Mouse (Mus musculus) CH12.LX (cell line): ENCODE data around the gene Ccdc74a. TPM values are rescaled to one million over a fixed set of nuclear protein-coding genes. Genes with fewer than 3 reads are reported as not detected.

Experiments used
- DNase-seq: peaks from one replicate; pipeline ENCODE4 v3.0.0-alpha.2; 2013; ENCODE audit errors: extremely low read depth
- H3K27ac ChIP-seq: 2 replicates; pipeline ENCODE4 v1.5.1; 2012; ENCODE audit warnings: low read depth, mild to moderate bottlenecking, control low read depth, moderate library complexity; ENCODE audit not compliant: insufficient read depth
- H3K27me3 ChIP-seq: replicated peaks from 2 replicates; pipeline ENCODE3; 2012; ENCODE audit warnings: inconsistent platforms
- H3K36me3 ChIP-seq, 2 experiments: replicated peaks in 1 of 2; 2 replicates each; pipeline versions ENCODE3 to v1.6.1; 2012; ENCODE audit warnings: inconsistent platforms in 1 of 2, low read length in 1 of 2, mild to moderate bottlenecking in 1 of 2, mixed read lengths in 1 of 2, moderate library complexity in 1 of 2; ENCODE audit not compliant: control insufficient read depth in 1 of 2, insufficient read depth in 1 of 2
- H3K4me1 ChIP-seq, 2 experiments: 2 replicates each; pipeline ENCODE4 v1.6.1; 2012; ENCODE audit warnings: inconsistent platforms in 1 of 2, moderate library complexity in 1 of 2; ENCODE audit not compliant: insufficient read depth in 2 of 2, control insufficient read depth in 1 of 2
- H3K4me2 ChIP-seq: 2 replicates; pipeline ENCODE4 v1.6.1; 2012; ENCODE audit warnings: low read depth, mild to moderate bottlenecking, control low read depth; ENCODE audit not compliant: poor library complexity, insufficient read depth, severe bottlenecking
- H3K4me3 ChIP-seq, 3 experiments: fragments of 150-350 bp in 1 of 3; sonication (generic) in 1 of 3; replicated peaks in 1 of 3; 2 replicates each; pipeline versions ENCODE3 to v1.5.1; 2011 to 2012; ENCODE audit warnings: low read depth in 2 of 3, low read length in 2 of 3, mild to moderate bottlenecking in 2 of 3, moderate library complexity in 2 of 3, control low read depth in 1 of 3, improper control_type of control experiment in 1 of 3, inconsistent platforms in 1 of 3, mixed read lengths in 1 of 3; ENCODE audit not compliant: poor library complexity in 1 of 3
- H3K79me2 ChIP-seq: replicated peaks from 2 replicates; pipeline ENCODE4 v1.6.1; 2012; ENCODE audit warnings: mild to moderate bottlenecking, moderate library complexity; ENCODE audit not compliant: control insufficient read depth, poor library complexity, insufficient read depth, severe bottlenecking; ENCODE audit errors: extremely low read depth
- H3K9ac ChIP-seq: 2 replicates; pipeline ENCODE4 v1.6.1; 2012; ENCODE audit warnings: low read depth, mild to moderate bottlenecking, control low read depth, moderate library complexity; ENCODE audit not compliant: insufficient read depth
- H3K9me3 ChIP-seq: replicated peaks from 2 replicates; pipeline ENCODE3; 2012; ENCODE audit warnings: low read length, inconsistent platforms, mixed read lengths
- BHLHE40 ChIP-seq: IDR thresholded peaks from 2 replicates; pipeline ENCODE4 v1.6.1; 2011; ENCODE audit warnings: mild to moderate bottlenecking, low read depth, low read length, improper control_type of control experiment
- CHD2 ChIP-seq: IDR thresholded peaks from 2 replicates; pipeline ENCODE4 v1.6.1; 2011; ENCODE audit warnings: low read length, improper control_type of control experiment
- CTCF ChIP-seq, 2 experiments: IDR thresholded peaks in 1 of 2; conservative IDR thresholded peaks in 1 of 2; 2 replicates each; pipeline ENCODE4 v1.5.1; 2011 to 2012; ENCODE audit warnings: low read depth in 2 of 2, low read length in 2 of 2, improper control_type of control experiment in 1 of 2, inconsistent platforms in 1 of 2, mild to moderate bottlenecking in 1 of 2, moderate library complexity in 1 of 2
- E2F4 ChIP-seq: IDR thresholded peaks from 2 replicates; pipeline ENCODE4 v1.6.1; 2011; ENCODE audit warnings: low read depth, low read length, improper control_type of control experiment; ENCODE audit not compliant: insufficient replicate concordance
- ELF1 ChIP-seq: IDR thresholded peaks from 2 replicates; pipeline ENCODE4 v1.6.1; 2014; ENCODE audit warnings: low read depth, mild to moderate bottlenecking, inconsistent platforms, low read length, improper control_type of control experiment
- EP300 ChIP-seq: IDR thresholded peaks from 2 replicates; pipeline ENCODE4 v1.6.1; 2011; ENCODE audit warnings: low read length, improper control_type of control experiment
- ETS1 ChIP-seq: conservative IDR thresholded peaks from 2 replicates; pipeline ENCODE4 v1.6.1; 2012; ENCODE audit warnings: low read depth, mild to moderate bottlenecking, inconsistent platforms, low read length, improper control_type of control experiment, moderate library complexity
- GABPA ChIP-seq: IDR thresholded peaks from 2 replicates; pipeline ENCODE4 v1.6.1; 2012; ENCODE audit warnings: low read depth, low read length, improper control_type of control experiment, inconsistent platforms; ENCODE audit not compliant: insufficient replicate concordance
- JUN ChIP-seq: IDR thresholded peaks from 2 replicates; pipeline ENCODE4 v1.6.1; 2011; ENCODE audit warnings: low read depth, mild to moderate bottlenecking, low read length, improper control_type of control experiment, moderate library complexity; ENCODE audit not compliant: insufficient read depth
- JUND ChIP-seq: conservative IDR thresholded peaks from 2 replicates; pipeline ENCODE4 v1.6.1; 2011; ENCODE audit warnings: low read depth, low read length, improper control_type of control experiment
- KAT2A ChIP-seq: IDR thresholded peaks from 2 replicates; pipeline ENCODE4 v1.6.1; 2012; ENCODE audit warnings: low read length, improper control_type of control experiment, inconsistent platforms; ENCODE audit not compliant: insufficient replicate concordance
- MAFK ChIP-seq: IDR thresholded peaks from 2 replicates; pipeline ENCODE4 v1.6.1; 2011; ENCODE audit warnings: low read length, improper control_type of control experiment; ENCODE audit not compliant: insufficient replicate concordance
- MAX ChIP-seq: IDR thresholded peaks from 2 replicates; pipeline ENCODE4 v1.6.1; 2011; ENCODE audit warnings: low read length, improper control_type of control experiment
- MAZ ChIP-seq: IDR thresholded peaks from 2 replicates; pipeline ENCODE4 v1.6.1; 2012; ENCODE audit warnings: low read depth, mild to moderate bottlenecking, inconsistent platforms, low read length, improper control_type of control experiment, moderate library complexity
- MEF2A ChIP-seq: IDR thresholded peaks from 2 replicates; pipeline ENCODE4 v1.6.1; 2014; ENCODE audit warnings: low read depth, mild to moderate bottlenecking, inconsistent platforms, low read length, improper control_type of control experiment, borderline replicate concordance
- MXI1 ChIP-seq: IDR thresholded peaks from 2 replicates; pipeline ENCODE4 v1.6.1; 2011; ENCODE audit warnings: mild to moderate bottlenecking, low read depth, low read length, improper control_type of control experiment
- MYC ChIP-seq: IDR thresholded peaks from 2 replicates; pipeline ENCODE4 v1.6.1; 2011; ENCODE audit warnings: low read depth, mild to moderate bottlenecking, improper control_type of control experiment, low read length
- NELFE ChIP-seq: IDR thresholded peaks from 2 replicates; pipeline ENCODE4 v1.6.1; 2011; ENCODE audit warnings: low read depth, low read length, improper control_type of control experiment
- NRF1 ChIP-seq: IDR thresholded peaks from 2 replicates; pipeline ENCODE4 v1.6.1; 2014; ENCODE audit warnings: low read depth, mild to moderate bottlenecking, inconsistent platforms, low read length, improper control_type of control experiment, moderate library complexity
- PAX5 ChIP-seq: IDR thresholded peaks from 2 replicates; pipeline ENCODE4 v1.6.1; 2012; ENCODE audit warnings: low read length, inconsistent platforms, mixed read lengths
- POLR2A ChIP-seq: IDR thresholded peaks from 2 replicates; pipeline ENCODE4 v1.6.1; 2011; ENCODE audit warnings: low read depth, mild to moderate bottlenecking, improper control_type of control experiment, low read length
- RAD21 ChIP-seq: IDR thresholded peaks from 2 replicates; pipeline ENCODE4 v1.6.1; 2011; ENCODE audit warnings: low read depth, mild to moderate bottlenecking, low read length, improper control_type of control experiment, moderate library complexity
- RCOR1 ChIP-seq: conservative IDR thresholded peaks from 2 replicates; pipeline ENCODE4 v1.6.1; 2012; ENCODE audit warnings: low read depth, mild to moderate bottlenecking, inconsistent platforms, low read length, improper control_type of control experiment
- SIN3A ChIP-seq: IDR thresholded peaks from 2 replicates; pipeline ENCODE4 v1.6.1; 2012; ENCODE audit warnings: low read length, improper control_type of control experiment, inconsistent platforms
- SMC3 ChIP-seq: IDR thresholded peaks from 2 replicates; pipeline ENCODE4 v1.6.1; 2011; ENCODE audit warnings: low read depth, low read length, improper control_type of control experiment
- TBP ChIP-seq: conservative IDR thresholded peaks from 2 replicates; pipeline ENCODE4 v1.6.1; 2011; ENCODE audit warnings: low read depth, low read length, improper control_type of control experiment
- TCF12 ChIP-seq: IDR thresholded peaks from 2 replicates; pipeline ENCODE4 v1.6.1; 2014; ENCODE audit warnings: low read depth, mild to moderate bottlenecking, inconsistent platforms, low read length, improper control_type of control experiment
- UBTF ChIP-seq: IDR thresholded peaks from 2 replicates; pipeline ENCODE4 v1.6.1; 2012; ENCODE audit warnings: low read depth, mild to moderate bottlenecking, inconsistent platforms, low read length, improper control_type of control experiment, moderate library complexity
- USF2 ChIP-seq: conservative IDR thresholded peaks from 2 replicates; pipeline ENCODE4 v1.6.1; 2011; ENCODE audit warnings: low read depth, low read length, improper control_type of control experiment
- ZC3H11A ChIP-seq: IDR thresholded peaks from 2 replicates; pipeline ENCODE4 v1.6.1; 2012; ENCODE audit warnings: low read depth, mild to moderate bottlenecking, inconsistent platforms, low read length, improper control_type of control experiment
- ZKSCAN1 ChIP-seq: IDR thresholded peaks from 2 replicates; pipeline ENCODE4 v1.6.1; 2012; ENCODE audit warnings: low read depth, inconsistent platforms, low read length, improper control_type of control experiment, borderline replicate concordance
- ZMIZ1 ChIP-seq: IDR thresholded peaks from 2 replicates; pipeline ENCODE4 v1.6.1; 2012; ENCODE audit warnings: low read depth, mild to moderate bottlenecking, inconsistent platforms, low read length, improper control_type of control experiment
- dilution Hi-C: fragments of 300-500 bp; cut with MboI; formaldehyde crosslinking; loops from 2 replicates; pipeline ENCODE4 v1.14.3; 2020; ENCODE audit warnings: low sequenced_read_pairs; ENCODE audit not compliant: extremely low pct_unique_long_range_greater_than_20kb, extremely low pct_ligation_motif_present
- in situ Hi-C: fragments of 300-500 bp; cut with MboI; formaldehyde crosslinking; loops from 3 replicates; pipeline ENCODE4 v1.14.3; 2019; ENCODE audit warnings: low sequenced_read_pairs, low pct_ligation_motif_present, low pct_unique_long_range_greater_than_20kb, mixed read lengths
- polyA plus RNA-seq: library from polyadenylated mRNA; unstranded; fragments of >175 nt; gene quantifications from 2 replicates; pipeline ENCODE4 v1.2.1, GENCODE M21; 2012; ENCODE audit warnings: low read depth; ENCODE audit not compliant: insufficient read length
- total RNA-seq, 2 experiments: library from RNA; depleted of rRNA; stranded (reverse); fragments of 300-350 nt in 1 of 2; fragments of >200 nt in 1 of 2; gene quantifications; 2 replicates each; pipeline ENCODE4 v1.2.3; 2012 to 2014

Ccdc74a gene
- total and polyA plus RNA-seq, 3 experiments: 2.0 TPM; not detected in 2

DNA sequence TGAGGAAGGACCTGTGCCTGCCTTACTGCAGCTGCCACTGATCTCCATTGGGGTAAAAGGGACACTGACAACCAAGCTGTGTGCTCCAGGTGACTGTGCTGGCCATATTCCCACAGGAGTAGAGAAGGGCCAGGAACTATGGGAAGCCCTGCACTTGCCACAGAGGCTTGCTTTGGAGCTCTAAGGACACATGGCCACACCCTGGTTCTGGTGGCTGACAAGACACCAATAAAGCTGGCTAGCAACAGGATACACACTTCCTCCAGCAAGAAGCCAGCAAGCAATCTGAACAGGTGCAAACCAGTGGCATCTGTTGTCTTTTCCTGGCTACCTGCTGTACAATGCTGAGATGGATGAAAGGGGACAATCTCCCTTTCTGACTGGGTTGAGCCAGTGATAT is 23.6 kb downstream of the Ccdc74a start:
- Histone ChIP-seq H3K36me3 (peaks cover 73 to 98% of the 10 kb centered on the region in 2 experiments), H3K79me2 (no peaks in the 10 kb centered on the region), H3K27me3 (no peaks in the 10 kb centered on the region), H3K4me2 (no peak overlapping the region), H3K4me1 (no peaks in the 10 kb centered on the region), H3K9ac (no peak overlapping the region), H3K9me3 (no peaks in the 10 kb centered on the region), H3K4me3 (no peak overlapping the region), H3K27ac (no peak overlapping the region)
- dilution Hi-C loops: no loop called here
- in situ Hi-C loops: loop anchor here (5.0 kb wide), 1 partner anchor 48 kb away; no protein-coding TSS in a partner anchor
- no peak for DNase-seq
- TF ChIP-seq GABPA (no peak), PAX5 (no peak), MEF2A (no peak), MAZ (no peak), CHD2 (no peak)

GRCm38 (mm10) chr16:17694860-17695259 is 48.6 kb downstream of the Ccdc74a start:
- H3K79me2 ChIP-seq: peaks cover 2% of the 10 kb centered on the region; the same call in 1 of the 2 replicates
- peak overlapping the region; percentile 14; the same call in 1 of the 2 replicates for H3K9ac ChIP-seq
- peak overlapping the region; percentile 54 for H3K4me2 ChIP-seq
- peak overlapping the region; percentile 64; the same call in 1 of the 2 replicates for H3K27ac ChIP-seq
- peaks cover 28 to 78% of the 10 kb centered on the region in 2 experiments for H3K36me3 ChIP-seq
- no peaks in the 10 kb centered on the region for H3K9me3 ChIP-seq
- dilution Hi-C loops (no loop called here), in situ Hi-C loops (no loop called here)
- DNase-seq: peak; percentile 80
- H3K4me1 ChIP-seq: peaks cover 6 to 14% of the 10 kb centered on the region in 2 experiments
- no peaks in the 10 kb centered on the region for H3K27me3 ChIP-seq
- no peak overlapping the region for H3K4me3 ChIP-seq
- TF ChIP-seq MAZ (0 out of 2 replicates have a peak, but pooled peaks have one; percentile 47), E2F4 (no peak), SIN3A (no peak), TBP (no peak), MXI1 (no peak), ZKSCAN1 (no peak), PAX5 (no peak), POLR2A (no peak), EP300 (peak; percentile 85), UBTF (no peak), MYC (no peak), SMC3 (no peak), ZC3H11A (no peak), JUN (peak; percentile 74), ELF1 (peak; percentile 59; the same call in 1 of the 2 replicates), CHD2 (no peak), BHLHE40 (peak; percentile 73), RAD21 (no peak), TCF12 (peak; percentile 47; the same call in 1 of the 2 replicates), JUND (peak; percentile 83), MAX (no peak), NELFE (no peak), NRF1 (no peak), RCOR1 (0 out of 2 replicates have a peak, but pooled peaks have one; percentile 57), KAT2A (no peak), GABPA (no peak), MAFK (0 out of 2 replicates have a peak, but pooled peaks have one; percentile 40), CTCF (conservative IDR thresholded peaks at IDR 0.05 in 1 of 2, IDR thresholded peaks at IDR 0.05 in 1 of 2; ENCODE audit: low read depth in 2 of 2, low read length in 2 of 2) (no peak), ZMIZ1 (no peak), MEF2A (peak; percentile 48; the same call in 1 of the 2 replicates), USF2 (no peak), ETS1 (peak; percentile 77)
